Mouse (Mus musculus) erythroblast, adult 5-6 weeks (primary cell): ENCODE results near the gene Hnrnpll. TPM values are rescaled to one million over a fixed set of nuclear protein-coding genes. Genes with fewer than 3 reads are reported as not detected.

Experiments
- ATAC-seq: replicated peaks from 2 replicates; pipeline ENCODE4 v1.8.0; 2016; ENCODE audit warnings: moderate number of reproducible peaks, mild to moderate bottlenecking, moderate TSS enrichment, inconsistent platforms; ENCODE audit not compliant: poor library complexity, low FRiP score, severe bottlenecking
- total RNA-seq, 2 experiments: library from RNA; stranded (forward) in 1 of 2; stranded (reverse) in 1 of 2; fragments of 150-400 nt in 1 of 2; fragments of 200-764, 138-1000 nt in 1 of 2; gene quantifications; 2 replicates each; pipeline versions ENCODE4 v1.2.3 to v1.2.4; 2015 to 2017; ENCODE audit warnings: low replicate concordance in 2 of 2

The Hnrnpll gene
- total RNA-seq (2015; ENCODE audit: low replicate concordance) (32.6 and 37.1 TPM in 2 replicates), total RNA-seq (2017; ENCODE audit: low replicate concordance) (24.6 and 31.1 TPM in 2 replicates)

GRCm38 (mm10) chr17:80061783-80062619 lies at the start of gene Hnrnpll:
Gene Hnrnpll (minus strand): TSS chr17:80062334.
- ATAC-seq = peak; percentile 93

GRCm38 (mm10) chr17:80105348-80105978 lies 43.3 kb upstream of the Hnrnpll start:
- no peak for ATAC-seq

DNA sequence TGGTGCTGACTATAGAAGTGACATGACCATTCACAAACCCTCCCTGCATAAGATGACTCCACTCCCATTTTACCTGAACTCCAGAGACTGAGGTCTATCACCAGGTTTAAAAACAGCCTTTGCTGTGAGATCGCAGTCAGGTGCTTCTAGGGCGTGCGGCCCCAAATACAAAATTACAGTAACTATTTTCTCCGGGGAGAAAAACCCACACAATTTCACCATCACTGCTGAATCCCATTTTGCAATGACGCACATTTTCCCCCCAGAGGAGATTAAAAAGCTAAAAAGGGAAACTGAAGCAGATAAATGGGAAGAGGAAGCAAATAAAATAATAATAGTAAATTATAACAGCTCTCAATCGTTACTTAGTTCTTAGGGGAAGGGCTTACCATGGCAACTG lies 37.7 kb upstream of the Hnrnpll start:
- ATAC-seq = no peak

- ATAC-seq = no peak
Measured at GRCm38 (mm10) chr17:80097221-80097620, 35.1 kb upstream of the Hnrnpll start.

GRCm38 (mm10) chr17:80096720-80097114 lies 34.6 kb upstream of the Hnrnpll start:
- ATAC-seq = no peak

DNA sequence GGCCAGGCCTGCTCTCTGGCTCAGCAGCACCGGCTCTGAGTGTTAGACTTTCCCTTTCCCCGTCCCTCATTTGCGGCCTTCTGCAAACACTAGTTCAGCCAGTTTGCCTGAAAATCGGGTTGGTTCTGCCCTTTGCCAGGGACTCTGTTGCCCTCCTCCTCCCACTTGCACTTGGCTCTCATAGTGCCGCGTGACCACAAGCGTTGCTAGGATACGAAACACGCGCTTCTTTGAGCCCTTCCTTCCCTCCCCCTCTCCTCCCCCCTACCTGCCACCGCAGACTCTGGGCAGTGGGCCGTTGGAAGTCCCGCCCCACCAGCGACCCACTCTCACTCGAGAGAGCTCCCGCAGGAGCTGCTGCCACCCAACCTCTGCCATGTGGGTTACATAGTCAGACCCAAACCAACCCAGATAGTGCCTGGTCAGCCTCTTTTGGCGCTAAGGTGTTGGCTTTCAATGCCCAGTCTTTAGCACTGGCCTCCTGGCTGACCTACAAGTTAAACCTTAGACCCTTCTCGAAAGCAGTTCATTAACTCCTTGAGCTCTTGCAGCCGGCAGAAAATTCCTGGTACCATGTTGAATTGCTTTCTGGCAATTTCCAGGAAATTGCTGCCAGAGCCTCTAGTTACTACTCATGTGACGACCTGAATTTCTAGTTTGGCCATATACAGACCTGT lies 34.0 kb upstream of the Hnrnpll start:
- ATAC-seq = no peak

DNA sequence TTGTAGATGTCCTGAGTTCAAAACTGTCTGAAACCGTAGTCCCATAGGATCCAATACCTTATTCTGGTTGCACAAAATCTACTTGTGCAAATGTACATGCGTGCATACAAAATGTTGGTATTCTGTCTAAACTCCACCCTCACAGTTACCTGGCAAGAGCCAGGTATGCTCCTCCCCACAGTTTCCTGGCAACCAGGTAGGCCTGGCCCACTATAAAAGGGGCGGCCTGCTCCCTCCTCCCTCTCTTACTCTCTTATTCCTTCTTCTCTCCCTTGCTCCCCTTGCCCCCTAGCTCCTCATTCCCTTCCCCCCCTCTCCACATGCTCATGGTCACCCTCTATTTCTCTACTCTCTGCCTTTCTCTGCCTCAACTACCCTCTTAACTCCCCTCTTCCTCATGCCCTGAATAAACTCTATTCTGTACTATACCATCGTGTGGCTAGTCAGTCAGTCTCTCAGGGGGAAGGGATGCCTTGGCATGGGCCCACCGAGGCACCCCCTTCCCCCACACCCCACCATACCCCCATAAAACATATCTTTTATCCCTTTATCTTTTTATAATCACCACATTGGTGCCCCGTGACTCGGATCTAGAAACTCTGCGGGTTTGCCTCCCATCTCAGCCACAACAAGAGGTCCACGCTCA lies 33.2 kb upstream of the Hnrnpll start:
- ATAC-seq = no peak

GRCm38 (mm10) chr17:80091879-80092549 lies 29.9 kb upstream of the Hnrnpll start:
- ATAC-seq = no peak

- no peak for ATAC-seq
Measured at GRCm38 (mm10) chr17:80090551-80090950, 28.4 kb upstream of the Hnrnpll start.

DNA sequence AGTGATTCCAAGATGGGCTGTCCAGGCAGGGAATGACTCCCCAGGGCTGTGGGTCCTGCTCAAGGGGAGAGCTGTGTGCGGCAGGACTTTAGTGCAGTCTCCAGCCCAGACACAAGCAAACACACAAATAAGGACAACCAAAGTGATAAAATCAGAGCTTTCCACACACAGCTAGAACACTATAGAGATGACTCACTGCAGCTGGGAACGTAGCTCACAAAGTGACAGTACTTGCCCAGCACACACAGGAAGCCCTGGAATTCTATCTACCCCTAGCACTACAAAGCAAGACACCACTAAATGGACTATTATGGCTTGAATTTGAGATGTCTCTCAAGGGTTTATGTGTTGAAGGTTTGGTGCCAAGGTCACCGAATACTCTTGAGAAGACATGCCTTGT lies 26.0 kb upstream of the Hnrnpll start:
- ATAC-seq = no peak

DNA sequence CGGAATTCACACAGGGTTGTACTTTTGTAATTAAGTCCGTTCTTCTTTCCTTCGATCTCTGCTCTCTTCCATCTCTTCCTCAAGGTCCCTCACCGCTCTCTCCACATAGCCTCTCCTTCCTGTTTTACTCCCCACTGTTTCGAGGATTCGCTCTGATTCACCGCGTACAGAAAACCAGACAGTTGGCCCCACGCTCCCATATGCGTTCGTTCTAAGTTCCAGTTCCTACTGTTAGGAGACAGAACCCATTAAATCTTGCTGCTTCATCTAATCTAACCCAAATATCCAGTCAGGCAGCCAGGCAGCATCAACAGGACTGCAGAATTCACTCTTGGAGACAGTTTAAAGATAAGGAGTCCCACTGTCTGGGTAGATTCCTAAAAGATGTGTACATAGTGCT lies 24.5 kb upstream of the Hnrnpll start:
- no peak for ATAC-seq

DNA sequence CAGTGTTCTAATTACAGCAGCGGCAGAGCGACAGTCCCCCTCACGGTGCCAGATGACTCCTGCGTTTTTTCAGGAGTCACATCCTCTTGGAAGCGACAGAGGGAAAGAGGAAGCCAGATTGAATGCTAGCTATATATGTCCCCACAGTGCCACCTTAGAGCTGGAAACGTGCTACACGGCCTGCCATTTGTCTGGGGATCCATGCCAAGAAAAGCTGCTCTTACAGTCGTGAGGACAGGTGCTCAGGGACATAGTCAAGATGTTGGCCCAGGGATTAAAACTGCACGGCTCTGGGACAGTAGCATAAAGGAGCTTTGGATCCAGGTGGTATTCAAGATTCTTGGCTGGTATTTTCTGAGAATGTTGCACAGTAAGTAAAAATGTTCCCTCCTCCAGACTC lies 22.3 kb upstream of the Hnrnpll start:
- ATAC-seq = no peak

- no peak for ATAC-seq
Measured at GRCm38 (mm10) chr17:80083223-80083622, 21.1 kb upstream of the Hnrnpll start.

- no peak for ATAC-seq
Measured at GRCm38 (mm10) chr17:80078726-80079125, 16.6 kb upstream of the Hnrnpll start.

- ATAC-seq = no peak
Measured at GRCm38 (mm10) chr17:80067257-80067656, 5.1 kb upstream of the Hnrnpll start.

GRCm38 (mm10) chr17:80063840-80064495 lies 1.8 kb upstream of the Hnrnpll start:
- ATAC-seq = peak; percentile 22; the same call in 1 of the 2 replicates

DNA sequence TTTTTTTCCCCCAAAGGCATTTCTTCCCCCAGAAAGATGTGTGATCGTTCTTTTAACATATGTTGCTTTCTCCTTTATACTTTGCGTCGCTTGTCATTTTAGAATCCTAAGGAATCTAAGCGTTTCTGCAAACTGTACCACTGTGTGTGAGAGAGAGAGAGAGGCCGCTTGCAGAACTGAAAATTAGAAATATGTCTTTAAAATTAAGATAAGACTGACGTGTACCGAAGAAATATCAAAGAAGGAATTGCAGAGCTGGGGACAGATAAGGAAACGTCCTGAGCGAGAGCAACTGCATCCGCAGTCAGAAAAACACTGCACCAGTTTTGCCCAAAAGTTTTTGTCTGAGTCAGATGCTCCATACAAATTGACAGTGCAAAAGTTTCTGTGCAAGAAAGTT lies 1.3 kb upstream of the Hnrnpll start:
- no peak for ATAC-seq

DNA sequence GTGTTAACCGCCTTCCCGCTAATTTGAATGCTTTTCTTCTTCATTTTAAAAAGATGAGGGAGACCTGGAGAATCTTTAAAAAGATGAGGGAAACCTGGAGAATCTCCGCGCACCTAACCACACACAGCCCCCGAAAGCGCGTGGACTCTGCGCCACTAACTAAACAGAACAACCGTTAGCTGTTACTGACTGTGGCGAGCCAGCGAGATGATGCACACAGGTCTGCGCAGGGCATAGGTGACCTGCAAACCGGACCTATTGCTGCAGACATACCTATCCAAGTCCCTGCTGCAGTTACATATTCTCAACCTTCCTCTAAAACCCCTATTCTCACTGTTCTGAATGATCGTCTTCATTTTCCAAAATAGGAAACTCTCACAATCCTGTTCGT lies 481 bp upstream of the Hnrnpll start:
- peak; percentile 47 for ATAC-seq
